Mouse (Mus musculus) heart, postnatal 0 days (tissue): ENCODE results near the gene Fgfr2.

Experiments used
- CTCF ChIP-seq: IDR thresholded peaks from 2 replicates; pipeline ENCODE4 v1.5.1; 2016; ENCODE audit warnings: antibody characterized with exemption, control low read depth, low read depth
- EP300 ChIP-seq: IDR thresholded peaks from 2 replicates; pipeline ENCODE4 v1.6.1; 2016; ENCODE audit warnings: antibody characterized with exemption, low read depth

DNA sequence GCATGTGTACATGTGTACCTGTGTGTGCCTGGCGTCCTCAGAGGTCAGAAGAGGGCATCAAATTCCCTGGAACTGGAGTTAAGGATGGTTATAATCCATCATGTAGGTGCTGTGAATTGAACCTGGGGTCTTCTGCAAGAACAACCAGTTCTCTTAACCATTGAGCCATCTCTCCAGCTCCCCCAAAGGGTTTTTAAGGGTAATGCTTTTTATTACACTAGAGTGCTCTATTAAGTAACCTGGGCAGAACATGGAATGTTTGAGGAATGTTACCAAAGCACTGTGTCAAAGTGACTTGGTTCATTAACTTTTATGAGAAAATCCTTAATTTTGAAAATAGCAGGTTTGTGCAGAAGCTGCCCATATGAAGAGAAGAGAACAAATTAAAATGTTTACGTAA, 151.1 kb downstream of the Fgfr2 start:
- TF ChIP-seq CTCF (no peak), EP300 (no peak)
